Mouse (Mus musculus) CH12.LX (cell line): ENCODE data around the gene Treh.

ENCODE experiments used
- CHD2 ChIP-seq: IDR thresholded peaks from 2 replicates; pipeline ENCODE4 v1.6.1; 2011; ENCODE audit warnings: low read length, improper control_type of control experiment
- CTCF ChIP-seq, 2 experiments: IDR thresholded peaks in 1 of 2; conservative IDR thresholded peaks in 1 of 2; 2 replicates each; pipeline ENCODE4 v1.5.1; 2011 to 2012; ENCODE audit warnings: low read depth in 2 of 2, low read length in 2 of 2, improper control_type of control experiment in 1 of 2, inconsistent platforms in 1 of 2, mild to moderate bottlenecking in 1 of 2, moderate library complexity in 1 of 2
- IRF4 ChIP-seq: IDR thresholded peaks from 2 replicates; pipeline ENCODE4 v1.6.1; 2014; ENCODE audit warnings: low read depth, mild to moderate bottlenecking, inconsistent platforms, low read length, improper control_type of control experiment

DNA sequence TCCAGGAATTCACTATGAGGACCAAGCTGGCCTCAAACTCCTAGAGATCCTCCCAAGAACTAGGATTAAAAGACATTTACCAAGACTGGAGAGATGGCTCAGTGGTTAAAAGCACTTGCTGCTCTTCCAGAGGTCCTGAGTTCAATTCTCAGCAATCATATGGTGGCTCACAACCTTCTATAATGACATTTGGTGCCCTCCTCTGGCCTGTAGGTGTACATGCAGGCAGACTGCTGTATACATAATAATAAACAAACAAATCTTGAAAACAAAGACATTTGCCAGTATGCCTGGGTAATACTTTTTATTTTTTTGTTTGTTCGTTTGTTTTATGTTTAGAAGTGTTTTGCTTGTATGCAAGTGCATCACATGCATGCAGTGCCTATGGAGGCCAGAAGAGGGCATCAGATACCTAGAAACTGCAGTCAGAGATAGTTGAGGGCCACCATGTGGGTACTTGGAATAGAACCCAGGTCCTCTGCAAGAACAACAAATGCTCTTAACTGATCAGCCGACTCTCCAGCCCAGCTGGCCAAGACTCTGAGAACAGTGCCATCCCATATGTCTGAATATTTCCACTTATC lies 5.3 kb downstream of the Treh start:
- TF ChIP-seq CTCF (conservative IDR thresholded peaks at IDR 0.05 in 1 of 2, IDR thresholded peaks at IDR 0.05 in 1 of 2; ENCODE audit: low read depth in 2 of 2, low read length in 2 of 2) (peak; percentile 40 to 56; a peak in 3 of 4 replicates), IRF4 (no peak), CHD2 (no peak)
